Mouse (Mus musculus) erythroblast, embryonic 14.5 days (primary cell): Measurements from ENCODE around the gene Tjp1.

Source experiments
- GATA1 ChIP-seq: IDR thresholded peaks from 2 replicates; pipeline ENCODE4 v1.6.1; 2012; ENCODE audit warnings: low read length, inconsistent platforms, mixed read lengths
- TAL1 ChIP-seq: IDR thresholded peaks from 3 replicates; pipeline ENCODE4 v1.6.1; 2012; ENCODE audit warnings: low read length, inconsistent platforms, mixed read lengths

GRCm38 (mm10) chr7:65424519-65424918, 103.1 kb downstream of the Tjp1 start:
- TF ChIP-seq TAL1 (no peak), GATA1 (no peak)
